Mouse (Mus musculus): Measurements from ENCODE around the gene Camk2b.

- TF ChIP-seq CTCF (IDR thresholded peaks at IDR 0.05; ENCODE audit: insufficient read depth, low read depth, low read length) (no peak), POLR2A (IDR thresholded peaks at IDR 0.05; ENCODE audit: insufficient read depth, low read depth, low read length) (no peak)
These were observed 91.1 kb downstream of the Camk2b start for GRCm38 (mm10) chr11:5975068-5975467.
